Mouse (Mus musculus) bone marrow macrophage, adult 2 months (primary cell): ENCODE data around the gene Gpr142. TPM values are rescaled to one million over a fixed set of nuclear protein-coding genes. Genes with fewer than 3 reads are reported as not detected.

Experiments used
- H3K27ac ChIP-seq: 2 replicates; pipeline ENCODE4 v1.5.1; 2012; ENCODE audit warnings: low read depth, low read length; ENCODE audit not compliant: insufficient read depth
- H3K4me1 ChIP-seq: 2 replicates; pipeline ENCODE4 v1.6.1; 2012; ENCODE audit warnings: low read length; ENCODE audit not compliant: control insufficient read depth, insufficient read depth
- H3K4me3 ChIP-seq: 2 replicates; pipeline ENCODE4 v1.5.1; 2012; ENCODE audit warnings: mild to moderate bottlenecking, low read length, moderate library complexity; ENCODE audit not compliant: insufficient read depth
- CTCF ChIP-seq: IDR thresholded peaks from 2 replicates; pipeline ENCODE4 v1.5.1; 2012; ENCODE audit warnings: low read depth, mild to moderate bottlenecking, low read length, moderate library complexity
- POLR2A ChIP-seq: IDR thresholded peaks from 2 replicates; pipeline ENCODE4 v1.6.1; 2012; ENCODE audit warnings: mild to moderate bottlenecking, low read depth, low read length, borderline replicate concordance
- polyA plus RNA-seq: library from polyadenylated mRNA; stranded (reverse); fragments of >200 nt; gene quantifications from 2 replicates; pipeline ENCODE4 v1.2.4, GENCODE M21; 2012; ENCODE audit not compliant: missing spikeins, insufficient read depth, insufficient read length

Gene Gpr142
- polyA plus RNA-seq, 1 experiment = not detected

DNA sequence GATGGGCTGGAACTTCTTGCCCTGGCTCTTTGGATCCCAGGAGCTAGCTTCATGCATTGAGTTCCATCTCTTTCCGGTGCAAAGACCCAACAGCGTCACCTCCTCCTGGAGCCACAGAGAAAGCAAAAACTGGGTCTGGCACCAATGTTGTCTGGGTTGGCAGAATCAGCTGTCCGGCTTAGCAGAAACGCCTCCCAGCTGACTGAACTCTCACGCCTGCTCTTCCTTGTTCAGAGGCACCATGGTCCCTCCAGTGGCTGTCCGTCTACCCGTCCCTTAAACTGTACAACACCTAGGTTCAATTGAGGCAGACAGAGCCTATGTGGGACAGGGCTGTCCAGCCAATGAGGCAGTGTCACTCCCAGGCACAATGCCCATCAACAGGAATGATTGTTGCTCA is 1.5 kb upstream of the Gpr142 start:
- no peak for TF ChIP-seq POLR2A
- no peak for TF ChIP-seq CTCF
- Histone ChIP-seq H3K4me1 (peaks cover 12% of the 10 kb centered on the region), H3K4me3 (no peak overlapping the region), H3K27ac (no peak overlapping the region)

DNA sequence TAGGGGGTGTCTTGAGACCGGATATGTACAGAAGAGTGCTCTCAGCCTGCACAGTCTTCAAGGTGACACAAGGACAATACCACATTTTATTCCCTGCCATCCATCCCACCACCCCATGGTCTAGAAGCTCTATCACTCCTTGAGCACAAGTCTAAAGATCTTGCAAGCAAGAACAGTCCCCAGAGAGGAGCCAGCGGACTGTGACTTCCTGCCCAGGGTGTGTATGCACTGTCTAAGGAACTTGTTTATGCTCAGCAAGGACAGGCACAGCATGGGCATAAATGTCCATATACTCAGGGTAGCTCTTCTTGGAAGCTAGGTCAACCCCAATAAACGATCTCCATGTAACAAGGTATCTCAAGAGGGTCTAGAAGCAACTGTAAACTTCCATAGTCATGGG is 743 bp upstream of the Gpr142 start:
- no peak overlapping the region for H3K4me3 ChIP-seq
- H3K4me1 ChIP-seq = peaks cover 6% of the 10 kb centered on the region
- no peak overlapping the region for H3K27ac ChIP-seq
- TF ChIP-seq CTCF (no peak), POLR2A (no peak)

GRCm38 (mm10) chr11:114801906-114802305 is 3.2 kb downstream of the Gpr142 start:
- Histone ChIP-seq H3K27ac (no peak overlapping the region), H3K4me1 (no peaks in the 10 kb centered on the region), H3K4me3 (no peak overlapping the region)
- TF ChIP-seq CTCF = no peak
- TF ChIP-seq POLR2A = no peak

- TF ChIP-seq POLR2A (no peak), CTCF (no peak)
- no peak overlapping the region for H3K4me3 ChIP-seq
Measured at GRCm38 (mm10) chr11:114802540-114803267, 4.0 kb downstream of the Gpr142 start.

DNA sequence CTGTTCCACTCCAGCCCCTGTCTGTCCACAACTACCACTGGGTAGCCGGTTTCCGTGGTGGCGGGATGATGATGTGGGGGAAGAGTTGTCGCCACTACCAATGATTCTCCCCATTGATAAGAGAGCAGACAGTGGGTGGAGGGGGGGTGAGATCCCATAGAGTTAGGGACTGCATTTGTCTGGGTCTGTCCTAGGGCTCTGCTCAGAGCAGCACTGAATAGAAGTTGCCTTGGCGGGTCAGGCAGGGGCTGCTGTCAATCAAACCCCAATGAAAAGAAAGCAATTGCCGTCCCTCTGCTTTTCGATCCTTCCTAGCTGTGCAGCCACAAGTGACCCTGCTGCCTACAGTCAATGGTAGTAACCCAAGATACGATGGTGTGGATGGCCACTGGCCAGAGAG is 5.3 kb downstream of the Gpr142 start:
- H3K4me1 ChIP-seq = peaks cover 2% of the 10 kb centered on the region; the same call in 1 of the 2 replicates
- H3K27ac ChIP-seq = no peak overlapping the region
- no peak overlapping the region for H3K4me3 ChIP-seq
- TF ChIP-seq CTCF (no peak), POLR2A (no peak)

More at GRCm38 (mm10) chr11:114802540-114803267, 4.0 kb downstream of the Gpr142 start:
- Histone ChIP-seq H3K4me1 (peaks cover 2% of the 10 kb centered on the region; the same call in 1 of the 2 replicates), H3K27ac (no peak overlapping the region)

DNA sequence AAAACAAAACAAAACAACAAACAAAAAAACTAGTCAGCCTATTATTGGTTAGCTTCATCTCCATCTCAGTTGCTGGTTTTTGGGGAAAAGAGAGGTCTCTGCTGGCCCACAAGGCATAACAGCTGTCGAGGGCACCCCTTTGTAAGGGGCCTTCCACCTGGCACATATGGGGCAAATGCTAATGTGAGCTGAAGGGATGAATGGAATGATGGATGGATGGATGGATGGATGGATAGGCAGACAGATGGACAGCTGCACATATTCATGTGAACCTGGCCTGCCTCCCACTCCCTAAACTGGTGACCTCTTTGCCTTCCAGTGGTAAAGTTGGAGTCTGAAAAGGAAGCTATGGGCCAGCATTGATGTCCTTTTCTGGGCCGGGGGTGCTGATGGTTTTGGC is 8.3 kb downstream of the Gpr142 start:
- Histone ChIP-seq H3K4me1 (peaks cover 2% of the 10 kb centered on the region; the same call in 1 of the 2 replicates), H3K27ac (no peak overlapping the region), H3K4me3 (no peak overlapping the region)
- TF ChIP-seq CTCF (no peak), POLR2A (no peak)

DNA sequence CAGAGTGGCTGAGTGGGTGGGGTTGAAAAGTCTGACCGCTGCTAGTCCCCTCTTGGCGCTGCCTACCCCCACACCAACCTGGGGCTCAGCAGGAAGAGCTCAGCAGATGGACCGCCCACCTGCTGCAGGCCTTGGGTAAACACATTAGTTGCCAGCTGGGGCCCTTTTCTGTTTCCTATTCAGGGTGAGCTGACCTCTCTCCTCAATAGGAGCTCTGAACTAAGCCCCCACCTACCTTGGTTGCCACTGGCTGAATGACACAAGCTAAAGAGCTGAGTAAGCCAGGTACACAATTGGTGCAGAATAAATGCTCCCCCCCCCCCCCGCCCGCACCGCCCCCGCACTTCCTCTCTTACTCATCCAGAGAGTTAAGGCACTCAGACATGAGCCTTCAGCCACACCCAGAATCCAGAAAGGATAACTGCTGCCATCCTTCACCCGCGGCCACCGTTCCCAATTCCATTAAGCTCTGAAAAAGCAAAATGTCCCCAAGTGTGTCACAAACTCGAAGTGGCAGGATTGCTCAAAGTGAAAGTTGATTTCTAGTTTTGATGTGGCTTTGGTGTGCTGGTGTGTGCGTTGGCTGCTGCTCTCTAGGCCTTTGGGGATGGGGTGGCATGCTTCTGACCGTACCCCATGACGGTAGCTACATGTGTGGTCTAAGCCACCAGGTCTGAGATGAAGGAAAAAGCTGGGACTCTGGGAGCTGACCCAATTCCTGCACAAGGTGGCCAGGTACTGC is 9.1 kb downstream of the Gpr142 start:
- H3K4me3 ChIP-seq = no peak overlapping the region
- no peak for TF ChIP-seq POLR2A
- no peak for TF ChIP-seq CTCF
- H3K4me1 ChIP-seq = peaks cover 4% of the 10 kb centered on the region; the same call in 1 of the 2 replicates
- no peak overlapping the region for H3K27ac ChIP-seq

DNA sequence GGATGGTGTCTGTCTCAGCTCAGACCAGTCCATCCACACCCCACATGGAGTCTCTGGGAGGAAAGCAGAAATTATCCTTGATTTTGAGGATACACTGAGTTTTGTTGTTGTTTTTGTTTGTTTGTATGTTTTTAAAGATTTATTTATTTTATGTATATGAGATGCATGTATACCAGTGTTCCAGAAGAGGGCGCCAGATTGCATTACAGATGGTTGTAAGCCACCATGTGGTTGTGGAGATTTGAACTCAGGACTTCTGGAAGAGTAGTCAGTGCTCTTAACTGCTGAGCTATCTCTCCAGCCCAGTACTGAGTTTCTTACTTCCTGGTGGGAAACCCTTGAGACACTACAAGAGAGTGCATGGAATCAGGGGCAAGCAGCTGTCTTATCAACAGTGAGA is 10.6 kb downstream of the Gpr142 start:
- Histone ChIP-seq H3K4me1 (peaks cover 6% of the 10 kb centered on the region; the same call in 1 of the 2 replicates), H3K27ac (no peak overlapping the region), H3K4me3 (no peak overlapping the region)
- TF ChIP-seq CTCF = no peak
- no peak for TF ChIP-seq POLR2A

- no peak overlapping the region for H3K27ac ChIP-seq
- peaks cover 6% of the 10 kb centered on the region; the same call in 1 of the 2 replicates for H3K4me1 ChIP-seq
- TF ChIP-seq POLR2A (no peak), CTCF (no peak)
- no peak overlapping the region for H3K4me3 ChIP-seq
Measured at GRCm38 (mm10) chr11:114810344-114810743, 11.6 kb downstream of the Gpr142 start.

DNA sequence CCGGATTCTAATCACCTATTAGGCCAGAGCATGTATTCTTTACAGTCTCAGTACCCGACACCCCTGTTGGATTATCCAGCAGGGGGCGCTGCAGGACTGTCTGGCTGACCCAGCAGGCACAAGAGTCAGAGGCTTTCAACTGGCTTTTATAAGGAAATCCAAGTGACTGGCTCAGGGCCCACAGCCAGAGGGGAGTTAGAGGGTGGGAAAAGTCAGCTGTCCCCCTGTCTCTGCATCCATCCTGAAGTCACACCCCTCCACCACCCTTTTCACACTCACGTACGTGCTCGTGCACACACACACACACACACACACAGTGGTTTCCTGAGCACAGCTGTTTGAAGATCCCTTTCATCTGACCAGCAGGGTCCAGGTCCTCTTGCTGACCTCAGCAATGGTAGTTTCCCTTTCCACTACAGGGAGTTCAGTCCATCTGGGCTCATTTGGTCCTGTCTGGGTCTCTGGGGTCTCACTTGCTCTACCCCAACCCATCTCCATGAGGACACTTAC is 14.1 kb downstream of the Gpr142 start:
- TF ChIP-seq CTCF = peak; percentile 82
- no peak for TF ChIP-seq POLR2A
- Histone ChIP-seq H3K4me3 (no peak overlapping the region), H3K27ac (no peak overlapping the region), H3K4me1 (peaks cover 12% of the 10 kb centered on the region)
